Mouse (Mus musculus) hindbrain, embryonic 16.5 days (tissue): Measurements from ENCODE around the gene Gm20431. TPM values are rescaled to one million over a fixed set of nuclear protein-coding genes. Genes with fewer than 3 reads are reported as not detected.

Source experiments
- ATAC-seq: fragments of 200-750 bp; cut with Nextera tagmentation; 2 replicates; pipeline ENCODE4 v1.8.0; 2017; ENCODE audit warnings: moderate TSS enrichment, moderate library complexity
- H3K27ac ChIP-seq: fragments of 300-500 bp; sonication (generic); 2 replicates; pipeline ENCODE4 v1.5.1; 2014; ENCODE audit warnings: low read depth, mild to moderate bottlenecking, control low read depth, low read length, moderate library complexity
- H3K27me3 ChIP-seq: fragments of 300-500 bp; sonication (generic); replicated peaks from 2 replicates; pipeline ENCODE4 v1.6.1; 2014; ENCODE audit warnings: low read length; ENCODE audit not compliant: control insufficient read depth, insufficient read depth
- H3K36me3 ChIP-seq: fragments of 300-500 bp; sonication (generic); 2 replicates; pipeline ENCODE4 v1.6.1; 2014; ENCODE audit warnings: mild to moderate bottlenecking, low read length, moderate library complexity, mixed read lengths; ENCODE audit not compliant: control insufficient read depth, insufficient read depth
- H3K4me1 ChIP-seq: fragments of 300-500 bp; sonication (generic); 2 replicates; pipeline ENCODE4 v1.6.1; 2014; ENCODE audit warnings: low read depth, low read length; ENCODE audit not compliant: control insufficient read depth, insufficient read depth
- H3K4me2 ChIP-seq: fragments of 300-500 bp; sonication (generic); 2 replicates; pipeline ENCODE4 v1.6.1; 2014; ENCODE audit warnings: mild to moderate bottlenecking, low read length, control low read depth, moderate library complexity
- H3K4me3 ChIP-seq: fragments of 300-500 bp; sonication (generic); 2 replicates; pipeline ENCODE4 v1.5.1; 2014; ENCODE audit warnings: mild to moderate bottlenecking, low read length, control low read depth, moderate library complexity
- H3K9ac ChIP-seq: fragments of 300-500 bp; sonication (generic); 2 replicates; pipeline ENCODE4 v1.6.1; 2014; ENCODE audit warnings: low read depth, mild to moderate bottlenecking, control low read depth, low read length, moderate library complexity
- H3K9me3 ChIP-seq: fragments of 300-500 bp; sonication (generic); 2 replicates; pipeline ENCODE4 v1.6.1; 2014; ENCODE audit warnings: mild to moderate bottlenecking, low read length, moderate library complexity; ENCODE audit not compliant: control insufficient read depth
- WGBS: fragments of 180-500 bp; shearing (Covaris S2); extraction: QIAGEN DNeasy Blood & Tissue Kit; methylation state at CpG from one replicate; pipeline ENCODE4 v1.1.7; 2014; 5-methylcytosine and 5-hydroxymethylcytosine counted together
- polyA plus RNA-seq: library from polyadenylated mRNA; unstranded; fragments of >200 nt; fragmentation: Nextera tagmentation; extraction: Ambion mirVana; gene quantifications from 2 replicates; pipeline ENCODE4 v1.2.1, GENCODE M21; 2015

The Gm20431 gene
- polyA plus RNA-seq, 1 experiment from 2014 or later: 12.8 TPM

DNA sequence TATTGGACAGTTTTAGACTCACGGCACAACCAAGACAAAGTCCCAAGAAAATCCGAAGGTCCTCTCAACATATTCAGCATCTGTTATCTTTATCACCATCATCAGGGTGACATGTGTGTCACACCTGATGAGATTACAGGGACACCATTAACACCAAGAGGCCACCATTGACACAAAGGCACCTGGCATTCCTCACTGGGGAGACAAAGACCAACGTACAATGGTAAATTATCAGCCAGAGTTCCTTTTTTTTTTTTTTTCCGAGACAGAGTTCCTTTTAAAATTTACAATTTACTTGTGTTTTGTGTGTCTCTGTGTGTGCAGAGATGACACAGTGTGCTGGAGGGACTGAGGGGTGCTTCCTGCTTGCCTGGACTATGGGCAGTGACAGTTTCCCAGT, 8.1 kb upstream of the Gm20431 start:
- ATAC-seq: no peak
- H3K4me3 ChIP-seq: no peak overlapping the region
- no peaks in the 10 kb centered on the region for H3K4me1 ChIP-seq
- WGBS: 77% methylated on average over 4 of the region's 4 CpGs
- no peaks in the 10 kb centered on the region for H3K9me3 ChIP-seq
- no peaks in the 10 kb centered on the region for H3K36me3 ChIP-seq
- no peak overlapping the region for H3K4me2 ChIP-seq
- H3K27ac ChIP-seq: no peak overlapping the region
- H3K9ac ChIP-seq: no peak overlapping the region
- no peaks in the 10 kb centered on the region for H3K27me3 ChIP-seq

GRCm38 (mm10) chr2:167668426-167668825, 7.1 kb upstream of the Gm20431 start:
- Histone ChIP-seq H3K36me3 (no peaks in the 10 kb centered on the region), H3K27me3 (no peaks in the 10 kb centered on the region), H3K4me1 (no peaks in the 10 kb centered on the region), H3K27ac (no peak overlapping the region), H3K9me3 (no peaks in the 10 kb centered on the region), H3K9ac (no peak overlapping the region), H3K4me3 (no peak overlapping the region), H3K4me2 (no peak overlapping the region)
- ATAC-seq: no peak
- 88% methylated on average over 5 of the region's 5 CpGs for WGBS

GRCm38 (mm10) chr2:167665972-167666713, 4.8 kb upstream of the Gm20431 start:
- WGBS: 84% methylated on average over 18 of the region's 18 CpGs
- no peaks in the 10 kb centered on the region for H3K27me3 ChIP-seq
- no peak overlapping the region for H3K4me3 ChIP-seq
- H3K9ac ChIP-seq: no peak overlapping the region
- no peaks in the 10 kb centered on the region for H3K9me3 ChIP-seq
- no peak overlapping the region for H3K4me2 ChIP-seq
- no peaks in the 10 kb centered on the region for H3K36me3 ChIP-seq
- ATAC-seq: no peak
- H3K27ac ChIP-seq: no peak overlapping the region
- peaks cover 3% of the 10 kb centered on the region for H3K4me1 ChIP-seq

GRCm38 (mm10) chr2:167662713-167663112, 1.4 kb upstream of the Gm20431 start:
- 53% methylated on average over 6 of the region's 6 CpGs for WGBS
- Histone ChIP-seq H3K9me3 (no peaks in the 10 kb centered on the region), H3K36me3 (no peaks in the 10 kb centered on the region), H3K9ac (no peak overlapping the region), H3K27ac (no peak overlapping the region), H3K4me3 (no peak overlapping the region), H3K27me3 (no peaks in the 10 kb centered on the region), H3K4me1 (peaks cover 21% of the 10 kb centered on the region), H3K4me2 (no peak overlapping the region)
- no peak for ATAC-seq

DNA sequence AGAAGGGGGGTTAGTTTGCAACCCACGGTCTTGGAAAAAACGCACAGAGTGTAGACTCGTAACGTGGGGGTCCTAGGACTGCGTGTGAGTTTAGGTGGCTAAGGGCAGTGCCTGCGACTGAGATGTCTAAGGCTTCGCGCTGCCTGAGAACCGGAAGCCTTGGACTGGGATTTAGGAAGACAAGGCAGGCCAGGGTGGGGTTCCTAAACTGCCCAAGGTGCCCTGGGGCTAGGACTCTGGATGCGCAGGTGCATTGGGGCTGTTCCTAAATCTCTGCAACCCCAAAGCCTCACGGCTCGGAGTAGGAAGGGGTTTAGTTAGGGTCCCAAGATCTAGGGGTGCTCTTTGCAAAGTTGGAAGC, 705 bp downstream of the Gm20431 start:
- ATAC-seq: no peak
- Histone ChIP-seq H3K4me3 (peak overlapping the region; percentile 77), H3K4me2 (peak overlapping the region; percentile 98), H3K27me3 (no peaks in the 10 kb centered on the region), H3K36me3 (no peaks in the 10 kb centered on the region), H3K4me1 (peaks cover 21% of the 10 kb centered on the region), H3K9me3 (no peaks in the 10 kb centered on the region), H3K9ac (peak overlapping the region; percentile 87), H3K27ac (no peak overlapping the region)
- WGBS: under 1% methylated on average over 12 of the region's 12 CpGs

DNA sequence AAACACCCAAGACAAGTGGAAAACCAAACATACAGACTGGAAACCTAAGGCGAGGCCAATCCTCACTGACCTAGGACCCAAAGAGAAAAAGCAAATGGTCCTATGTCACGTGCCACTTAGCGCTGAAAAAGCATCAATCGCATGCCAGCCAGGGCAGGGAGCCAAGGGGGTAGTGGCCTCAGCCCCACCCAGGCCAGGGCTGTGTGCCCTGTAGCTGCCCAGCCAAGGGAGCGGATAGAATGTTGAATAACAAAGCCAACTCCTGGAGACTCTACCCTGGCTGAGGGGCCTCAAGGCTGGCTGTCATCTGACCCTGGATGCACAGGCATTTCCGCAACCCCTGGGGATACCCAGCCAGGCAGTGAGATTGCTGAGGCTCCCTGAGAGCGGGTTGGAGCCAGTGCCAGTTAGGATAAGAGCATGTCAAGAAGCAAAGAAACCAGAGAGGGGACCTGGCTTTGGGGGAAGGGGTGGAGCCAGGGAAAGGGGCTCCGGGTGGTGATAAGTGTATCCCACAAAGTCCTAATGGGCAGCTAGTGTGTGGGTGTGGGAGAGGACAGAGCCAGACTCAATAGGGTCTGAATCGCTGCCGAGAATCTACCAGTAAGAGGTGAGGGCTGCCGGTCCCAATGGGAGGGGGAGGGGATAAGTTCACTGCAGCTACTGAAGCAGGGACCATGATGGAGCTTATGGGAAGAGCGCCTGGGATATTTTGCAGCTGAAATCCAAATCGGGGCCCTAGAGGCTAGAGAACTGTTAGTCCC, 1.3 kb downstream of the Gm20431 start:
- Histone ChIP-seq H3K9me3 (no peaks in the 10 kb centered on the region), H3K36me3 (no peaks in the 10 kb centered on the region), H3K4me3 (peak overlapping the region; percentile 77), H3K27ac (no peak overlapping the region), H3K4me2 (peak overlapping the region; percentile 98), H3K9ac (peak overlapping the region; percentile 87), H3K4me1 (peaks cover 21% of the 10 kb centered on the region), H3K27me3 (no peaks in the 10 kb centered on the region)
- WGBS: 17% methylated on average over 13 of the region's 13 CpGs
- ATAC-seq: no peak

GRCm38 (mm10) chr2:167659177-167659846, 2.0 kb downstream of the Gm20431 start:
- Histone ChIP-seq H3K4me2 (peak overlapping the region; percentile 98), H3K27me3 (no peaks in the 10 kb centered on the region), H3K36me3 (no peaks in the 10 kb centered on the region), H3K27ac (no peak overlapping the region), H3K9me3 (no peaks in the 10 kb centered on the region), H3K9ac (peak overlapping the region; percentile 87; the same call in 1 of the 2 replicates), H3K4me3 (peak overlapping the region; percentile 77), H3K4me1 (peaks cover 21% of the 10 kb centered on the region)
- no peak for ATAC-seq
- WGBS: 82% methylated on average over 10 of the region's 10 CpGs

DNA sequence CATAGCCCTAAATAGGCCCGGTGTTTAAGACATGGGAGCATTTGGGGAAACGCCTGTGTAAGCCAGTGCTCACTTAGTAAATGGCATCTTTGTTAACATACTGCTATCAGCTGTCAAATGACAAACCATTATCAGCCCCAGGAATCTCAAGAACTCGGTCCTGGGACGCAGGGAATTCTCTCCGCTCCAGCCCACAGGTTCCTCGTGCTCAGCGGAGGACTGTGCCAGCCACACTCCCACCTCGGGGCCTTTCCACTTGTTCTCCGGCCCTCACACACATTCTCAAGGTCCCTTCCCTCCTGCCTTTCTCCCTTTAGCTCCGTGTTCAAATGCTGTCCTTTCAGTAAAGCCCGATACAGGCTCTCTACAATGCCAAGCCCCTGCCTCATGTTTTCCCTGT, 2.6 kb downstream of the Gm20431 start:
- Histone ChIP-seq H3K4me1 (peaks cover 21% of the 10 kb centered on the region), H3K9me3 (no peaks in the 10 kb centered on the region), H3K4me2 (no peak overlapping the region), H3K9ac (no peak overlapping the region), H3K27me3 (no peaks in the 10 kb centered on the region), H3K27ac (no peak overlapping the region), H3K36me3 (no peaks in the 10 kb centered on the region; the same call in 1 of the 2 replicates), H3K4me3 (no peak overlapping the region)
- WGBS: 84% methylated on average over 11 of the region's 11 CpGs
- ATAC-seq: no peak

DNA sequence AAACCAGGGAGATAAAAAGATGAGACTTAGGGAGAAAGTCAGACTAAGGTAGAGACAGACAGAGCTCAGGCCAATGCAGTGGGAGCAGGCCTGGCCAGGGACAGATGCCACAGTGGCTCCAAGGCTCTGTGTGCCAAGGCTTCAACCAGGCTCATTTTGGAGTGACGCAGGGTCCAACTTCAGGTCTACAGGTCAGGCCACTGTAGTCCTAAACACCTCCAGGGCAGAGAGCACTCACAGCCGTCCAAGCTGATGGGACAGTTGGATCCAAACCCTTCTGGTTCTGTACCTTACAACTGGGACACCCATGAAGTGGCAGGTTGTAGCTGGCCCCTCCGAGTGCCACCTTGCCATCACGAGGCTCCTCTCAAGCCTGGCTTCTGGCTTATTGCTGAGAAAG, 3.3 kb downstream of the Gm20431 start:
- Histone ChIP-seq H3K9me3 (no peaks in the 10 kb centered on the region), H3K4me2 (no peak overlapping the region), H3K4me1 (peaks cover 21% of the 10 kb centered on the region), H3K27me3 (no peaks in the 10 kb centered on the region), H3K9ac (no peak overlapping the region), H3K4me3 (no peak overlapping the region), H3K36me3 (no peaks in the 10 kb centered on the region; the same call in 1 of the 2 replicates), H3K27ac (no peak overlapping the region)
- no peak for ATAC-seq
- WGBS: 90% methylated on average over 4 of the region's 4 CpGs
